12 mouse cellular contexts compared by ENCODE assay signal in the genomic region with DNA sequence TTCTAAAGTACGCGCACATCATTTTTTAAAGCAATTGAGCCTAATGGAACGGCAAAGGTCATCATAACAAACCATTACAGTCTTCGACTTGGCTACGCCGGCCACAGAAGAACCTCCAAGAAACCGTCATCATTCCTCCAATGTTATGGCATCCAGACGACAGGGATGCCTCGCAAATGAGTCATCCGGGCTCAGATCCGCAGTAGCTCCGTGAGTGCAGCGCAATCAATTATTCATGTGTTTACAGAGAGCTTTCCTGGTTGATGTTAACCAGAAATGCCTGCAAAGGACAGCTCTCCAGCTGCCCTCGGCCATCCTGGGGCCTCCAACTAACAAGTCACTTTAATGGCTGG. TPM values are rescaled to one million over a fixed set of nuclear protein-coding genes. Genes with fewer than 3 reads are reported as not detected.
DNase-seq lines count a peak whose midpoint lies in the region; ATAC-seq and TF ChIP-seq lines count a peak whose summit lies in the region.
"Had no signal": no experiment of that assay in that cellular context is flagged by ENCODE, and none has a peak within 500 bp of the region (broad histone marks: within the 10 kb centered on the region; RNA-seq: fewer than 3 reads in every experiment).

No protein-coding gene starts in this region.

- no peak for TF ChIP-seq POLR2A in brain, embryonic 14.5 days (IDR thresholded peaks at IDR 0.05; ENCODE audit: borderline replicate concordance, extremely low read depth, insufficient read depth, insufficient read length, poor library complexity, severe bottlenecking)

- no peaks in the 10 kb centered on the region for H3K9me3 ChIP-seq in kidney, postnatal 0 days (replicated peaks; ENCODE audit: low read length)
- H3K9me3 ChIP-seq: limb, embryonic 15.5 days; neural tube, embryonic 12.5 days had no signal

- no peaks in the 10 kb centered on the region for H3K27me3 ChIP-seq in kidney, postnatal 0 days (ENCODE audit: insufficient read depth, low read length)
- H3K27me3 ChIP-seq: neural tube, embryonic 12.5 days had no signal

- no peak for TF ChIP-seq CTCF in brain, embryonic 14.5 days (IDR thresholded peaks at IDR 0.05; ENCODE audit: borderline replicate concordance, extremely low read depth, insufficient read depth, insufficient read length)
- TF ChIP-seq CTCF in kidney, postnatal 0 days (IDR thresholded peaks at IDR 0.05; ENCODE audit: low read depth): no peak

- no peak overlapping the region for H3K4me3 ChIP-seq in kidney, postnatal 0 days (replicated peaks; ENCODE audit: low read depth, low read length)
- H3K4me3 ChIP-seq: limb, embryonic 15.5 days; neural tube, embryonic 12.5 days had no signal

- 43% methylated on average over 14 of the region's 14 CpGs for WGBS in kidney, postnatal 0 days

- no peaks in the 10 kb centered on the region for H3K36me3 ChIP-seq in kidney, postnatal 0 days (ENCODE audit: insufficient read depth, low read length)
- H3K36me3 ChIP-seq: limb, embryonic 15.5 days; neural tube, embryonic 12.5 days had no signal

- peak; percentile 59; the same call in 1 of the 2 replicates for ATAC-seq in kidney, postnatal 0 days (replicated peaks; ENCODE audit: low FRiP score, low read depth)
- ATAC-seq: inflammation-experienced regulatory T-cells, adult 6 months had no signal

- H3K9ac ChIP-seq in kidney, postnatal 0 days (ENCODE audit: low read depth, low read length): no peak overlapping the region
- H3K9ac ChIP-seq: limb, embryonic 15.5 days; neural tube, embryonic 12.5 days had no signal

- H3K4me2 ChIP-seq in kidney, postnatal 0 days (ENCODE audit: low read length): no peak overlapping the region
- H3K4me2 ChIP-seq: limb, embryonic 15.5 days; neural tube, embryonic 12.5 days had no signal

- H3K4me1 ChIP-seq in kidney, postnatal 0 days (replicated peaks; ENCODE audit: insufficient read depth, low read length): no peaks in the 10 kb centered on the region
- H3K4me1 ChIP-seq: limb, embryonic 15.5 days; neural tube, embryonic 12.5 days had no signal

- peak; percentile 11 for DNase-seq in kidney, adult 11 months
- DNase-seq in kidney, adult 18-20 months: no peak
- peak; percentile 5 for DNase-seq in brain, embryonic 14.5 days (ENCODE audit: low read depth)
- peak; percentile 89 for DNase-seq in kidney, postnatal 0 days (ENCODE audit: low spot score)
- peak; percentile 40 for DNase-seq in skeletal muscle tissue, adult 2 months (ENCODE audit: low read depth, low spot score)
- no peak for DNase-seq in right cerebral cortex, adult 18-20 months
- DNase-seq in layer of hippocampus, adult 18-20 months (ENCODE audit: low spot score in 2 of 2): no peak
- no peak for DNase-seq in spleen, adult 12 weeks (ENCODE audit: low spot score)
- DNase-seq: cerebellum, postnatal 36 days had no signal

- no peak overlapping the region for H3K27ac ChIP-seq in kidney, postnatal 0 days
- H3K27ac ChIP-seq: limb, embryonic 15.5 days; neural tube, embryonic 12.5 days had no signal

RNA-seq across cellular contexts. Expression of gene Marc1, which starts 29.0 kb away (rescaled TPM):
- 0.10 and 0.33 TPM in 2 replicates for polyA plus RNA-seq in brain, embryonic 14.5 days (2012; rRNA removed)
- polyA plus RNA-seq in kidney, postnatal 0 days (2015; fragmentation: Nextera tagmentation; extraction: Ambion mirVana): 0.23 and 0.29 TPM in 2 replicates
- under 1 TPM in 1 of 2 experiments, not detected in 1; 0.25 TPM for total RNA-seq in layer of hippocampus, adult 18-20 months (2021)
- polyA plus RNA-seq: inflammation-experienced regulatory T-cells, adult 6 months had no signal

RNA-seq across cellular contexts. Expression of gene Hlx, which starts 49.7 kb away (rescaled TPM):
- 0.92 and 2.0 TPM in 2 replicates for polyA plus RNA-seq in brain, embryonic 14.5 days (2012; rRNA removed)
- polyA plus RNA-seq in kidney, postnatal 0 days (2015; fragmentation: Nextera tagmentation; extraction: Ambion mirVana): 12.1 and 12.7 TPM in 2 replicates
- total RNA-seq in layer of hippocampus, adult 18-20 months (2021): 1 to 10 TPM in 1 of 2 experiments, under 1 TPM in 1; 0.61 to 1.1 TPM
- polyA plus RNA-seq: inflammation-experienced regulatory T-cells, adult 6 months had no signal

Comparison
In these comparisons a context has a peak if more than half of its experiments do, and no peak if none do; other contexts are left out.
1. DNase-seq: peak in kidney, adult 11 months (single experiment), brain, embryonic 14.5 days (single experiment), kidney, postnatal 0 days (single experiment) and skeletal muscle tissue, adult 2 months (single experiment); none in kidney, adult 18-20 months (single experiment), right cerebral cortex, adult 18-20 months (single experiment), layer of hippocampus, adult 18-20 months (0 of 2) and spleen, adult 12 weeks (single experiment).